Mouse (Mus musculus) embryonic facial prominence, embryonic 13.5 days (tissue): Measurements from ENCODE around the gene Ccdc187. TPM values are rescaled to one million over a fixed set of nuclear protein-coding genes. Genes with fewer than 3 reads are reported as not detected.

Source experiments
- ATAC-seq: fragments of 200-750 bp; cut with Nextera tagmentation; 2 replicates; pipeline ENCODE4 v1.8.0; 2017; ENCODE audit warnings: low read depth; ENCODE audit not compliant: insufficient number of reproducible peaks, insufficient read depth, low FRiP score, low TSS enrichment
- H3K27ac ChIP-seq: fragments of 300-500 bp; sonication (generic); 2 replicates; pipeline ENCODE4 v1.5.1; 2015; ENCODE audit warnings: moderate library complexity, mild to moderate bottlenecking, inconsistent platforms
- H3K27me3 ChIP-seq: fragments of 300-500 bp; sonication (generic); 2 replicates; pipeline ENCODE4 v1.6.1; 2015; ENCODE audit warnings: mild to moderate bottlenecking, inconsistent platforms
- H3K36me3 ChIP-seq: fragments of 300-500 bp; sonication (generic); 2 replicates; pipeline ENCODE4 v1.6.1; 2015; ENCODE audit warnings: mild to moderate bottlenecking, inconsistent platforms
- H3K4me1 ChIP-seq: fragments of 300-500 bp; sonication (generic); 2 replicates; pipeline ENCODE4 v1.6.1; 2015; ENCODE audit warnings: inconsistent platforms
- H3K4me2 ChIP-seq: fragments of 300-500 bp; sonication (generic); 2 replicates; pipeline ENCODE4 v1.6.1; 2015; ENCODE audit warnings: moderate library complexity, mild to moderate bottlenecking, inconsistent platforms
- H3K4me3 ChIP-seq: fragments of 300-500 bp; sonication (generic); 2 replicates; pipeline ENCODE4 v1.5.1; 2015; ENCODE audit warnings: mild to moderate bottlenecking, inconsistent platforms
- H3K9ac ChIP-seq: fragments of 300-500 bp; sonication (generic); 2 replicates; pipeline ENCODE4 v1.6.1; 2015; ENCODE audit warnings: mild to moderate bottlenecking, inconsistent platforms
- H3K9me3 ChIP-seq: fragments of 300-500 bp; sonication (generic); 2 replicates; pipeline ENCODE4 v1.6.1; 2016; ENCODE audit warnings: inconsistent platforms
- WGBS: fragments of 180-500 bp; shearing (Covaris S2); methylation state at CpG from one replicate; pipeline ENCODE4 v1.1.7; 2015; ENCODE audit warnings: mixed read lengths; 5-methylcytosine and 5-hydroxymethylcytosine counted together
- polyA plus RNA-seq: library from polyadenylated mRNA; unstranded; fragments of >200 nt; fragmentation: Nextera tagmentation; extraction: Ambion mirVana; gene quantifications from 2 replicates; pipeline ENCODE4 v1.2.1, GENCODE M21; 2015

Gene Ccdc187
- polyA plus RNA-seq: 0.10 and 0.28 TPM in 2 replicates

DNA sequence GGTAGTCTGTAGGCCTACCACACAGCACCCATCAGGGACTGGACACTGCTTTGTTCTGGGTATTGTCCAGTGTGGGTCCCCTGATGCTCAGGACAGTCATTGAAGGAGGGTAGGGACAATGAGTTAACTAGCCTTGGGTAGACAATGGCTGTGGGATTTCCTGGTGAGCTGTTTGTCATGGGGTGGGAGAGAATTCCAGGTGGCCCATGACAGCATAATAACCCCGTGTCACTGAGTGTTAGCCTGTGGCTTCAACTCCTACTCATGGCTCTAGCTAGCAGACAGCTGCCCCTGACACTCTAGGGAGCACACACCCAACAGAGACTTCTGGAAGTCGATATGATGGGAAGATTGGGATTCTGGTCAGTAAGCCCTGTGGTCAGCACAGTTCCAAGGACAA lies at the start of gene Ccdc187:
Gene Ccdc187 (minus strand): TSS at position 101 of the 400 bp plus-strand sequence.
- 64% methylated on average over 2 of the region's 2 CpGs for WGBS
- H3K4me2 ChIP-seq: no peak within 1 kb of the TSS
- peaks cover 5% of the 10 kb centered on the region for H3K27me3 ChIP-seq
- no peaks in the 10 kb centered on the region for H3K36me3 ChIP-seq
- no peaks in the 10 kb centered on the region for H3K9me3 ChIP-seq
- no peak within 1 kb of the TSS for H3K9ac ChIP-seq
- peaks cover 30% of the 10 kb centered on the region for H3K4me1 ChIP-seq
- ATAC-seq: no peak
- no peak within 1 kb of the TSS for H3K27ac ChIP-seq
- H3K4me3 ChIP-seq: no peak within 1 kb of the TSS

DNA sequence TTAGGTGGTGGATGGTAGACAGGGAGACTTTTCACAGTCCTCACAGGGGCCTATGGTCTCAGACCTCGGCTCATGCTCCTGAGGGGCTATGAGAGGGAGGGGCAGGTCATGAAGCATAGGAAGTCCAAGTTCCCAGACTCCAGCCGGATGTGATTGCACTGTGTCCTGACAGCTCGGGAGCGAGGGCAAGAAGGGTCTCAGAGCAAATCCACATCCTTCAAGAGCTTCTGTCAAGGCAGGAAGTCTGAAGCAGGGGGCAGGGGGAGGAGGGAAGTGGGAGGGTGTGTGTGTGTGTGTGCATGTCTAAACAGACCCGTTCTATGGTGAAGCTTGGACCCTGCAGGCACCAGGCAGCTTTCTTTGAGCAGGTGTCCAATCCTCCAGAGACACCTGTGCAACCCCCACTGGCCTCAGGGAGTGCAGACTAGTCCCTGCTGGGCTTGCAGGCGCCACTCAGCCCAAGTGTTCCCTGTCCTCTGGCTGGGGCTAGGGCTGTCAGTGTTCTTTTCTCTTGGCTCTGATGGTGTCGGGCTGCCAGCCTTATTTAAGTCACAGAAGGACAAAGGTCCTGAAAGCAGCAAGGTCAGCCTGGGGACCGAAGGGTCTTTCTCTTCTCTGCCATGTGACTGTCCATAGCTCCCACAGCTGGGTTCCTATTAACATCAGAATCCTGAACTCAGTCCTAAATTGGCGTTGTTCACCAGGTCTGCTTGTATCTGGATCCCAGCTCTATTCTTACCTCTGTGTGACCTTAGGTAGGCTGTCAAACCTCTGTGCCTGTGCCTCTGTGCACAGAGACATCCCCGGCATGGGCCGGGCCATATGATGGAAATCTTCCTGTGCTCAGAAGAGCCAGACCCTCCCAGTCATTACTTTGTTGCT lies 48.5 kb upstream of the Ccdc187 start:
- Histone ChIP-seq H3K9ac (no peak overlapping the region), H3K4me1 (peaks cover 12% of the 10 kb centered on the region), H3K27ac (peak overlapping the region; percentile 24; the same call in 1 of the 2 replicates), H3K27me3 (no peaks in the 10 kb centered on the region), H3K9me3 (no peaks in the 10 kb centered on the region), H3K4me2 (no peak overlapping the region), H3K36me3 (peaks cover 95% of the 10 kb centered on the region), H3K4me3 (no peak overlapping the region)
- 64% methylated on average over 11 of the region's 11 CpGs for WGBS
- ATAC-seq: no peak

DNA sequence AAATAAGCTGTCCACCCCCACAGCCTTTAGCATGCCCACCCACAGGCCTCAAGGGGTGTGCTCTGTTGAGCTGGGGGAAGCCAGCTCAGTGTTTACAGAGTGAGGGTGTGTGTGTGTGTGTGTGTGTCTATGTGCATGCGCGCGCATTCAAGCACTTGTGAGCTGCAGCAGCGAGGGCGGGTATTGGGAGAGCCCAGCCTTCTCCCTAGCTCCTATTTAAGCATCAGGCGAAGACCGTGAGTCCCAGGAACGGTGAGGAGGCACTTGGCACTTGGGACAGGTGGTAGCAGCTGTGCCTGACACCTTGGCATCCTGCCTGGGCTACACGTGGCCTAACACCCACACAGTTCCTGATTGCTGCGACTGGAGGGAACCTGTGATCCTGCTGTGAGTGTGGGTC lies 47.7 kb upstream of the Ccdc187 start:
- Histone ChIP-seq H3K36me3 (peaks cover 87% of the 10 kb centered on the region), H3K27ac (peak overlapping the region; percentile 24; the same call in 1 of the 2 replicates), H3K4me2 (no peak overlapping the region), H3K4me1 (peaks cover 3% of the 10 kb centered on the region), H3K27me3 (no peaks in the 10 kb centered on the region), H3K9ac (no peak overlapping the region), H3K4me3 (no peak overlapping the region), H3K9me3 (no peaks in the 10 kb centered on the region)
- no peak; the same call in 1 of the 2 replicates for ATAC-seq
- WGBS: 79% methylated on average over 10 of the region's 10 CpGs

DNA sequence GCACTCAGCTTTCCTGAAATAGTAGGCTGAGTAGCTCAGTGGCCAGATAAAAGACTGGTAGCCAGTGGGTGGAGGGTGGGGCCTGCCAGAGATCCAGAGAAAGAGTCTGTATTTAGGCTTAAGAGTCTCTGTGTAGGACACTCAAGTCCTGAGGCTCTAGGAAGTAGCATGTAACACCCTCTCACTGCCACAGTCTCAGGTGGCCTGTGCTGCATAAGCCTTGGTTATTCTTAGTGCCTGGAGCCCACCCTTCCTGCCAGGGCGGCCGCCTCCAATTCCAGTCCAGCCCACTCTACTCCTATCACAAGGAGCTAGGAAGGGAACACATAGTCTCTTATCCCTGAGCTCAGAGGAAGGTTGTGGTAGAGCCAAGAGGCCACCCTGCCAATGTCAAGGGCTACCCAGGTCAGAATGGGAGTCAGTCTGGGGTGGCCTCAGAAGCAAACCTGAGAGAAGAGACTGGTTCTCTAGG lies 47.2 kb upstream of the Ccdc187 start:
- Histone ChIP-seq H3K36me3 (peaks cover 82% of the 10 kb centered on the region), H3K27me3 (no peaks in the 10 kb centered on the region), H3K4me2 (no peak overlapping the region), H3K4me3 (no peak overlapping the region), H3K27ac (no peak overlapping the region), H3K4me1 (no peaks in the 10 kb centered on the region), H3K9ac (no peak overlapping the region), H3K9me3 (no peaks in the 10 kb centered on the region)
- 95% methylated on average over 2 of the region's 2 CpGs for WGBS
- ATAC-seq: no peak

DNA sequence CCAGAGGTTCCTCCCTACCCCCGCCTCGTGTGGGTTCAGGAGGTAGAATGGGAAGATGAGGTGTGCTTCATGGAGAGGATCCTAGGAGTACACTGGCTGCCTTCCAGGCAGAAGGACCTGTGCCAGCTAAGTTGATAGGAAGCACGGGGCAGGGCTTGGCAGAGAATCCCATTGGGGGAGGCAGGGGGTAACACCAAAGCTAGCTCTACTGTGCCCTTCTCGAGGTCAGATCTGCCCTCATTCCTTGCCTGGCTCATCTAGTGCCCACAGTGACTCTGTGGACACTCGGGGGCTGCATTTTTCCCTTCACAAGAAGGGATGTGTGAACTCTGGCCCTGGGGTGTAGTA lies 44.8 kb upstream of the Ccdc187 start:
- Histone ChIP-seq H3K4me3 (no peak overlapping the region), H3K27me3 (no peaks in the 10 kb centered on the region), H3K9ac (no peak overlapping the region), H3K4me2 (no peak overlapping the region), H3K4me1 (no peaks in the 10 kb centered on the region), H3K9me3 (no peaks in the 10 kb centered on the region), H3K36me3 (peaks cover 59% of the 10 kb centered on the region), H3K27ac (no peak overlapping the region)
- ATAC-seq: no peak
- WGBS: 88% methylated on average over 5 of the region's 5 CpGs

DNA sequence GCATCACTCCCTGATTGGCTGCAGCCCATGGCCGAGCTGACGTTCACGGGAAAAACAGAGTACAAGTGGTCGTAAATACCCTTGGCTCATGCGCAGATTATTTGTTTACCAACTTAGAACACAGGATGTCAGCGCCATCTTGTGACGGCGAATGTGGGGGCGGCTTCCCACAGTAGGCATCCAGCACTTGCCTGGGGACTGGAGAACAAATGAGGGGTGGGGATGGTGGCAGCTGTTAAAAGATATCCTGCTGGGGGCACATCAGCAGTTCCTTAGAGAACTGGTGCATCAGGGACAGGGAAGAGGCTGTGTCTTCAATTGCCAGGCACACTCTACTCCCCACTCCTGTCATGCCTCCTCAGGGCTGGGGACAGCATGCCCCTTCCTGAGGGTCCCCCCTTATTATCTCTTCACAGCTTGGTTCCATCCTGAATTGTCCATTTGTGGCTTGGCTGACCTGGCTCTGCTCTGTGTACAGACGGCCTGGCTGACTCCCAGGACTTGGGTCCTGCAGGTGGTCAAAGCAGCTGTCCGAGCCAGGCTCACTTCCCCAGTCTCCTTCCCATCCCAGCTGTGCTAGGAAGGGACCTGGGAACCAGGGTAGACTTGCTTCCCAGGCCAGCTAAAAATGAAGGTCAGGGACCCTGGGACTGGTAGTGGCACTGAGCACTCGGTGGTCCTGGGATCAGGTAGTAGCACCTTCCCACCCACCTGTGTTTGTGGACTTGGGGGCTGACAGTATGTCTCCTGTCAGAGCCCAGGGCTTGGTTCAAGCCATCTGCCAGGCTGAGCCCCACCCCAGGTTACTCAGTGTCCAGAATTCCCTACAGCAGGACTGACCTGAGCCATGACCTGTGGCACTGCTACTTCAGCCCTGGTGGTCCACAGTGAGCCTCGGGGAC lies 44.2 kb upstream of the Ccdc187 start:
- H3K9me3 ChIP-seq: no peaks in the 10 kb centered on the region
- peaks cover 52% of the 10 kb centered on the region for H3K36me3 ChIP-seq
- H3K27ac ChIP-seq: no peak overlapping the region
- H3K4me2 ChIP-seq: no peak overlapping the region
- ATAC-seq: no peak
- no peak overlapping the region for H3K9ac ChIP-seq
- no peak overlapping the region for H3K4me3 ChIP-seq
- H3K4me1 ChIP-seq: no peaks in the 10 kb centered on the region
- WGBS: 88% methylated on average over 9 of the region's 13 CpGs
- H3K27me3 ChIP-seq: no peaks in the 10 kb centered on the region

DNA sequence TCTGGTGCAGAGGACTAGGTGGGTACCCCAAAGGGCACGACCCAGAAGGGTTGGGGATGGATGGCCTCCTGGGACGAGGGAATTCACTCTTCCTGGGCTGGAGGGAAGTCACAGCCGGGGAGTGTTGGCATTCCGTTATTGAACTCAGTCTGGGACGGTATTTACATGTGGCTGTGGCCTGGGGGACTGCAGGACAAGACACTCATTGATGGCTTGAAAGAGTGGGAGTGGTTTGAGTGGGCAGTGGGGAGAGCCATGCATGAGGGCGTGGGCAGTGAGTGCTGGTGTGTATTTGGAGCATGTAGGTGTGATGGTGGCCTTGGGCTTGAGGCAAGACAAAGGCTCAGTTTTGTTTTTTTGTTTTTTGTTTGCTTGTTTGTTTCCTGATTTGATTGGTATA lies 36.3 kb upstream of the Ccdc187 start:
- ATAC-seq: no peak

DNA sequence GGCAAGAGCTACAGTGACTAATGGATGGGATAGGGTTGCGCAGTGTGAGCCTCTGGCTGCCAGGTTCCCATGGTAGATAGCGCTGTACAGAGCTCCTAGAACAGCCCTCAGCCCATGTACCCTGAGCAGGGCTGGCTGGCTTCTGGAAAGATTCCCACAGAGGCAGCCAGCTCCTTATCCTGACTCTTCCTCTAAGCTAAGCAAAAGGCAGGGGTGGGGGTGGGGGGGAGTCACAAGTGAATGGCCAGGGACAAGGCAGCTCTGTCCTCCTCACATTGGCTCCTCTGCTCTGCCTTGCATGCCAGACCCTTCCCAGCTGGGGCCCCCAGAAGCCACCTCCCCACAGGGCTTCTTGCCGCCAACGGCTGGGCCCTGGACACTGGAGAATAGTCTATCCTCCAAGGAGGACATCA lies 35.7 kb upstream of the Ccdc187 start:
- H3K27ac ChIP-seq: 0 out of 2 replicates have a peak overlapping the region, but pooled peaks have one; percentile 4
- H3K4me3 ChIP-seq: no peak overlapping the region
- peak overlapping the region; percentile 21; the same call in 1 of the 2 replicates for H3K9ac ChIP-seq
- no peak for ATAC-seq
- H3K4me2 ChIP-seq: no peak overlapping the region
- no peaks in the 10 kb centered on the region for H3K4me1 ChIP-seq
- WGBS: 72% methylated on average over 4 of the region's 4 CpGs
- H3K27me3 ChIP-seq: no peaks in the 10 kb centered on the region
- peaks cover 70% of the 10 kb centered on the region for H3K36me3 ChIP-seq
- H3K9me3 ChIP-seq: no peaks in the 10 kb centered on the region

More for the DNA sequence above, 36.3 kb upstream of the Ccdc187 start:
- H3K9me3 ChIP-seq: no peaks in the 10 kb centered on the region
- H3K4me3 ChIP-seq: no peak overlapping the region
- H3K9ac ChIP-seq: peak overlapping the region; percentile 21; the same call in 1 of the 2 replicates
- H3K27me3 ChIP-seq: no peaks in the 10 kb centered on the region
- peaks cover 64% of the 10 kb centered on the region for H3K36me3 ChIP-seq
- no peak overlapping the region for H3K4me2 ChIP-seq
- no peak overlapping the region; the same call in 1 of the 2 replicates for H3K27ac ChIP-seq
- H3K4me1 ChIP-seq: no peaks in the 10 kb centered on the region
- WGBS: 37% methylated on average over 6 of the region's 6 CpGs

DNA sequence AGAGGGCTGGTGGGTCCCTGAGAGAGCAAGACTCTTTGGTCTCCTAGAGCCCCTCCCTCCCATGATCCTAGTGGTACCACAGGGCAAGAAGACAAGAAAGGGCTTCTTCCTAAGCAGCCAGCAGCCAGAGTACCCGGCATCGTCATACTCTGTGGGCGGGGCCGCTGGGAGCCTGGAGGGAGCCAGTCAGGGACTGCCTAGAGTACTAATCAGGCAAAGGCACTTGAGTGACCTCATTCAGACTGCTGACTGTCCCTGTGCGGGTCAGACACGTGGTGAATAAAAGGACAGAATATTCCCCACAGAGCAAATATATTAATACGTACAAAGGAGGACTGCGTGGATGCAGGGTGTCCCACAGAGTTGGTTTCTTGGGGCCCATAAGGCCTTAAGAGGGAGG lies 35.0 kb upstream of the Ccdc187 start:
- H3K36me3 ChIP-seq: peaks cover 77% of the 10 kb centered on the region
- WGBS: 48% methylated on average over 8 of the region's 8 CpGs

DNA sequence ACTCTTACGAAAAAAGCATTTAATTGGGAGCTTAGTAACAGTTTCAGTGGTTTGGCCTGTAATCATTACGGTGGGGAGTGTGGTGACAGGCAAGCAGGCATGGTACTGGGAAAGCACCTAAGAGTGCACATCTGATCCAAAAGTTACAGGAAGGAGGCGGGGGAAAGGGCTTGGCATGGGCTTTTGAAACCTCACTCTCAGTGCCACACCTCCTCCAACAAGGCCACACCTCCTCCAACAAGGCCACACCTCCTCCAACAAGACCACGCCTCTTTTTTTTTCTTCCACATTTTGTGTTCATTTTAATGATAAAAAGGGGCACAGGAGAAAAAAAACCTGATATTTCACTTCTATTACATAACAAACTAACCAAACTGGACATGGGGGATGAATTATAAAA lies 33.5 kb upstream of the Ccdc187 start:
- H3K27me3 ChIP-seq: no peaks in the 10 kb centered on the region
- H3K4me1 ChIP-seq: no peaks in the 10 kb centered on the region
- no peak for ATAC-seq
- H3K9me3 ChIP-seq: no peaks in the 10 kb centered on the region
- no peak overlapping the region for H3K4me3 ChIP-seq
- no peak overlapping the region for H3K9ac ChIP-seq
- WGBS: 91% methylated on average over 4 of the region's 4 CpGs
- peaks cover 90% of the 10 kb centered on the region for H3K36me3 ChIP-seq
- H3K27ac ChIP-seq: no peak overlapping the region
- H3K4me2 ChIP-seq: no peak overlapping the region

More for the DNA sequence above, 35.0 kb upstream of the Ccdc187 start:
- Histone ChIP-seq H3K4me2 (no peak overlapping the region), H3K27me3 (no peaks in the 10 kb centered on the region), H3K9ac (no peak overlapping the region), H3K9me3 (no peaks in the 10 kb centered on the region), H3K27ac (0 out of 2 replicates have a peak overlapping the region, but pooled peaks have one; percentile 4), H3K4me1 (no peaks in the 10 kb centered on the region), H3K4me3 (no peak overlapping the region)
- no peak for ATAC-seq

DNA sequence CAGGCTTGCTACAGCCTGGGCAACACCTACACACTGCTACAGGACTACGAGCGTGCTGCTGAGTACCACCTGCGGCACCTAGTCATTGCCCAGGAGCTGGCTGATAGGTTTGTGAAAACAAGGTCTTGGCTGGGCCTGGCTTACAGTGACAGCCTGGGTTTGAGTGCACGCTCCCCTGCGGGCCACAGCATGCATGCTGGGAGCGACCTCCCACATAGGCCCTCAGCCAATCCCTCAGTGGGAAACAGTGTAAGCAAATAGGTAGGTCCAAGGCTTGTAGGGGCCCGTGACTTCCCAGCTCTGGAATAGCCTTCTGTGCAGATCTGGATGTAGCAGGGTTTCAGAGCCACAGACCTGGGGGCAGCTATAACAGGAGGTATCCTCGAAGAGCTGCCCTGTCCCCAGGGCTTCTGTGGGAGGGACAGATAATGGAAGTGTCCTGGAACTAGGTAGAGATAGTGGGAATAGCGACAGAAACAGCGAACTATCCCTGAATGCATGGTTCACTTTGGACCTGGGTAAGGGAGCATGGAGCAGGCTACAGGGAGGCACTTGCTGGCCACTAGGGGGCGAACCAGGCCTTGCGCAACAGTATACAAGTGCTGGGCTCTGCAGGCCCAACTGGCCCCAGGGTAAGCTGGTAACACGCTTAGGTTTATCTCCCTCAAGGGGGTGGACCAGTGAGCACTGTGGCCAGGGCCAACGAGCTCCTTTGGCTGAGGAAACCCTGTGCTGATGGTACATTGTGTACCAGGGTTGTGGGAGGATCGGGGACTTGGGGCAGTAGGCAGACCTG lies 31.2 kb upstream of the Ccdc187 start:
- Histone ChIP-seq H3K9ac (0 out of 2 replicates have a peak overlapping the region, but pooled peaks have one; percentile 32), H3K9me3 (no peaks in the 10 kb centered on the region), H3K27me3 (no peaks in the 10 kb centered on the region), H3K4me2 (no peak overlapping the region), H3K36me3 (peaks cover 82% of the 10 kb centered on the region), H3K27ac (no peak overlapping the region), H3K4me3 (no peak overlapping the region), H3K4me1 (no peaks in the 10 kb centered on the region)
- peak; percentile 57; the same call in 1 of the 2 replicates for ATAC-seq
- WGBS: 63% methylated on average over 15 of the region's 15 CpGs
